Mouse (Mus musculus): ENCODE data around the gene Cks2.

The Cks2 gene

GRCm38 (mm10) chr13:51638958-51639357 lies 6.1 kb upstream of the Cks2 start:
- CTCF ChIA-PET = no interaction called here

- CTCF ChIA-PET = interaction anchor here (0.7 kb wide), 1 partner anchor 21 kb away, joined by 3 read pairs; no protein-coding TSS in a partner anchor
Measured at GRCm38 (mm10) chr13:51641424-51641823, 3.6 kb upstream of the Cks2 start.

- CTCF ChIA-PET = interaction anchor here (0.7 kb wide), 1 partner anchor 20 kb away, joined by 3 read pairs; no protein-coding TSS in a partner anchor
Measured at GRCm38 (mm10) chr13:51642171-51642778, 2.8 kb upstream of the Cks2 start.

GRCm38 (mm10) chr13:51643924-51644828 lies 856 bp upstream of the Cks2 start:
- CTCF ChIA-PET = no interaction called here

- CTCF ChIA-PET = no interaction called here
Measured at GRCm38 (mm10) chr13:51645872-51646271, 840 bp downstream of the Cks2 start.

- CTCF ChIA-PET = no interaction called here
Measured at GRCm38 (mm10) chr13:51646362-51647027, 1.5 kb downstream of the Cks2 start.

GRCm38 (mm10) chr13:51647770-51648169 lies 2.7 kb downstream of the Cks2 start:
- CTCF ChIA-PET = no interaction called here

GRCm38 (mm10) chr13:51648237-51648636 lies 3.2 kb downstream of the Cks2 start:
- CTCF ChIA-PET = no interaction called here

GRCm38 (mm10) chr13:51649740-51650139 lies 4.7 kb downstream of the Cks2 start:
- CTCF ChIA-PET = no interaction called here

GRCm38 (mm10) chr13:51651408-51652064 lies 6.5 kb downstream of the Cks2 start, which contains the start of gene Secisbp2:
Gene Secisbp2 (plus strand): TSS chr13:51651697.
- CTCF ChIA-PET = no interaction called here

- CTCF ChIA-PET = no interaction called here
Measured at GRCm38 (mm10) chr13:51653159-51653558, 8.1 kb downstream of the Cks2 start.

GRCm38 (mm10) chr13:51653961-51654360 lies 8.9 kb downstream of the Cks2 start:
- CTCF ChIA-PET = interaction anchor here (0.5 to 0.7 kb wide), 2 partner anchors 14 to 425 kb away, joined by 3 read pairs; no protein-coding TSS in a partner anchor

GRCm38 (mm10) chr13:51656516-51657235 lies 11.6 kb downstream of the Cks2 start:
- CTCF ChIA-PET = no interaction called here

- CTCF ChIA-PET = no interaction called here
Measured at GRCm38 (mm10) chr13:51658094-51658493, 13.1 kb downstream of the Cks2 start.

- CTCF ChIA-PET = no interaction called here
Measured at GRCm38 (mm10) chr13:51659573-51659972, 14.5 kb downstream of the Cks2 start.

GRCm38 (mm10) chr13:51663561-51663960 lies 18.5 kb downstream of the Cks2 start:
- CTCF ChIA-PET = interaction anchor here (0.7 kb wide), 1 partner anchor 42 kb away, joined by 3 read pairs; no protein-coding TSS in a partner anchor

GRCm38 (mm10) chr13:51668195-51668594 lies 23.2 kb downstream of the Cks2 start:
- CTCF ChIA-PET = interaction anchor here (0.7 kb wide), 1 partner anchor 14 kb away, joined by 3 read pairs; no protein-coding TSS in a partner anchor

GRCm38 (mm10) chr13:51676641-51677040 lies 31.6 kb downstream of the Cks2 start:
- CTCF ChIA-PET = no interaction called here

GRCm38 (mm10) chr13:51677041-51677440 lies 32.0 kb downstream of the Cks2 start:
- CTCF ChIA-PET = no interaction called here

GRCm38 (mm10) chr13:51677630-51678185 lies 32.7 kb downstream of the Cks2 start:
- CTCF ChIA-PET = interaction anchor here (0.9 kb wide), 1 partner anchor 12 kb away, joined by 3 read pairs; no protein-coding TSS in a partner anchor

GRCm38 (mm10) chr13:51678687-51679086 lies 33.7 kb downstream of the Cks2 start:
- CTCF ChIA-PET = interaction anchor here (0.9 kb wide), 1 partner anchor 11 kb away, joined by 3 read pairs; no protein-coding TSS in a partner anchor
